Mouse (Mus musculus) MEL (cell line): ENCODE data around the gene 4930415O20Rik. TPM values are rescaled to one million over a fixed set of nuclear protein-coding genes. Genes with fewer than 3 reads are reported as not detected.

Experiments
- DNase-seq: peaks from one replicate; pipeline ENCODE4 v3.0.0; 2011; ENCODE audit warnings: low read depth, low spot score
- H3K27ac ChIP-seq: 2 replicates; pipeline ENCODE4 v1.5.1; 2012; ENCODE audit warnings: low read depth, mild to moderate bottlenecking, control low read depth, low read length, moderate library complexity; ENCODE audit not compliant: control insufficient read depth
- H3K27me3 ChIP-seq, 2 experiments: fragments of 150-350 bp in 1 of 2; sonication (generic) in 1 of 2; 2 replicates each; pipeline ENCODE4 v1.6.1; 2012; ENCODE audit warnings: low read length in 2 of 2, mild to moderate bottlenecking in 2 of 2, improper control_type of control experiment in 1 of 2, moderate library complexity in 1 of 2; ENCODE audit not compliant: insufficient read depth in 2 of 2, control insufficient read depth in 1 of 2
- H3K36me3 ChIP-seq, 2 experiments: 2 replicates each; pipeline ENCODE4 v1.6.1; 2012 to 2014; ENCODE audit warnings: low read length in 2 of 2, improper control_type of control experiment in 1 of 2, inconsistent platforms in 1 of 2, mild to moderate bottlenecking in 1 of 2; ENCODE audit not compliant: insufficient read depth in 2 of 2, control insufficient read depth in 1 of 2
- H3K4me1 ChIP-seq, 2 experiments: fragments of 150-350 bp in 1 of 2; sonication (generic) in 1 of 2; 2 replicates each; pipeline ENCODE4 v1.6.1; 2012; ENCODE audit warnings: low read length in 2 of 2, improper control_type of control experiment in 1 of 2, mild to moderate bottlenecking in 1 of 2; ENCODE audit not compliant: insufficient read depth in 2 of 2, control insufficient read depth in 1 of 2
- H3K4me3 ChIP-seq, 2 experiments: fragments of 150-350 bp in 1 of 2; sonication (generic) in 1 of 2; 2 replicates each; pipeline ENCODE4 v1.5.1; 2012; ENCODE audit warnings: low read depth in 2 of 2, low read length in 2 of 2, mild to moderate bottlenecking in 2 of 2, moderate library complexity in 2 of 2, control low read depth in 1 of 2, improper control_type of control experiment in 1 of 2; ENCODE audit not compliant: control insufficient read depth in 1 of 2, insufficient read depth in 1 of 2
- H3K79me2 ChIP-seq: 2 replicates; pipeline ENCODE4 v1.6.1; 2012; ENCODE audit warnings: mild to moderate bottlenecking, low read length, moderate library complexity; ENCODE audit not compliant: control insufficient read depth, poor library complexity, insufficient read depth
- H3K9ac ChIP-seq: 2 replicates; pipeline ENCODE4 v1.6.1; 2012; ENCODE audit warnings: low read depth, mild to moderate bottlenecking, control low read depth, low read length, moderate library complexity; ENCODE audit not compliant: control insufficient read depth, poor library complexity, severe bottlenecking
- H3K9me3 ChIP-seq: fragments of 150-350 bp; sonication (generic); replicated peaks from 2 replicates; pipeline ENCODE4 v1.6.1; 2012; ENCODE audit warnings: mild to moderate bottlenecking, low read length, improper control_type of control experiment, moderate library complexity; ENCODE audit not compliant: insufficient read depth
- BHLHE40 ChIP-seq: IDR thresholded peaks from 2 replicates; pipeline ENCODE4 v1.6.1; 2012; ENCODE audit warnings: low read depth, mild to moderate bottlenecking, inconsistent platforms, low read length, improper control_type of control experiment, borderline replicate concordance
- CHD2 ChIP-seq: IDR thresholded peaks from 2 replicates; pipeline ENCODE4 v1.6.1; 2011; ENCODE audit warnings: low read length, improper control_type of control experiment
- CTCF ChIP-seq, 3 experiments: IDR thresholded peaks in 2 of 3; conservative IDR thresholded peaks in 1 of 3; 2 replicates each; pipeline ENCODE4 v1.5.1; 2011 to 2012; ENCODE audit warnings: low read length in 3 of 3, low read depth in 2 of 3, mild to moderate bottlenecking in 2 of 3, improper control_type of control experiment in 1 of 3, inconsistent platforms in 1 of 3, mixed read lengths in 1 of 3, moderate library complexity in 1 of 3; ENCODE audit not compliant: control insufficient read depth in 1 of 3, insufficient read depth in 1 of 3, poor library complexity in 1 of 3, severe bottlenecking in 1 of 3
- E2F4 ChIP-seq: IDR thresholded peaks from 2 replicates; pipeline ENCODE4 v1.6.1; 2011; ENCODE audit warnings: low read depth, low read length, improper control_type of control experiment, borderline replicate concordance
- EP300 ChIP-seq, 2 experiments: IDR thresholded peaks; 2 replicates each; pipeline ENCODE4 v1.6.1; 2011; ENCODE audit warnings: improper control_type of control experiment in 2 of 2, low read length in 2 of 2, low read depth in 1 of 2, mild to moderate bottlenecking in 1 of 2
- ETS1 ChIP-seq: IDR thresholded peaks from 2 replicates; pipeline ENCODE4 v1.6.1; 2012; ENCODE audit warnings: low read depth, mild to moderate bottlenecking, inconsistent platforms, low read length, improper control_type of control experiment, moderate library complexity
- GABPA ChIP-seq: IDR thresholded peaks from 2 replicates; pipeline ENCODE4 v1.6.1; 2012; ENCODE audit warnings: low read depth, mild to moderate bottlenecking, inconsistent platforms, low read length, improper control_type of control experiment, moderate library complexity
- HCFC1 ChIP-seq: IDR thresholded peaks from 2 replicates; pipeline ENCODE4 v1.6.1; 2012; ENCODE audit warnings: low read depth, mild to moderate bottlenecking, inconsistent platforms, low read length, improper control_type of control experiment, moderate library complexity
- KAT2A ChIP-seq: conservative IDR thresholded peaks from 2 replicates; pipeline ENCODE4 v1.6.1; 2012; ENCODE audit warnings: low read depth, low read length, improper control_type of control experiment, inconsistent platforms
- MAFK ChIP-seq: IDR thresholded peaks from 2 replicates; pipeline ENCODE4 v1.6.1; 2011; ENCODE audit warnings: low read depth, mild to moderate bottlenecking, low read length, improper control_type of control experiment, borderline replicate concordance
- MAX ChIP-seq: IDR thresholded peaks from 2 replicates; pipeline ENCODE4 v1.6.1; 2011; ENCODE audit warnings: low read length, improper control_type of control experiment
- MAZ ChIP-seq: IDR thresholded peaks from 2 replicates; pipeline ENCODE4 v1.6.1; 2012; ENCODE audit warnings: low read depth, mild to moderate bottlenecking, inconsistent platforms, low read length, improper control_type of control experiment
- MEF2A ChIP-seq: IDR thresholded peaks from 2 replicates; pipeline ENCODE4 v1.6.1; 2014; ENCODE audit warnings: low read depth, mild to moderate bottlenecking, inconsistent platforms, low read length, improper control_type of control experiment; ENCODE audit not compliant: poor library complexity, insufficient replicate concordance, severe bottlenecking; ENCODE audit errors: extremely low read depth
- MXI1 ChIP-seq: IDR thresholded peaks from 2 replicates; pipeline ENCODE4 v1.6.1; 2011; ENCODE audit warnings: mild to moderate bottlenecking, low read depth, low read length, improper control_type of control experiment
- MYC ChIP-seq: IDR thresholded peaks from 2 replicates; pipeline ENCODE4 v1.6.1; 2011; ENCODE audit warnings: low read depth, mild to moderate bottlenecking, low read length, improper control_type of control experiment, moderate library complexity
- POLR2A ChIP-seq, 2 experiments: IDR thresholded peaks; 2 replicates each; pipeline ENCODE4 v1.6.1; 2011 to 2012; ENCODE audit warnings: low read length in 2 of 2, mild to moderate bottlenecking in 2 of 2, control low read depth in 1 of 2, improper control_type of control experiment in 1 of 2, low read depth in 1 of 2, moderate library complexity in 1 of 2; ENCODE audit not compliant: control insufficient read depth in 1 of 2, insufficient read depth in 1 of 2, poor library complexity in 1 of 2
- POLR2AphosphoS5 ChIP-seq: IDR thresholded peaks from 2 replicates; pipeline ENCODE4 v1.6.1; 2012; ENCODE audit warnings: low read depth, borderline replicate concordance, mild to moderate bottlenecking, inconsistent platforms, low read length, moderate library complexity, mixed read lengths
- RAD21 ChIP-seq: IDR thresholded peaks from 2 replicates; pipeline ENCODE4 v1.6.1; 2011; ENCODE audit warnings: mild to moderate bottlenecking, low read depth, low read length, improper control_type of control experiment
- RCOR1 ChIP-seq: IDR thresholded peaks from 2 replicates; pipeline ENCODE4 v1.6.1; 2012; ENCODE audit warnings: low read depth, mild to moderate bottlenecking, inconsistent platforms, low read length, improper control_type of control experiment
- SIN3A ChIP-seq: IDR thresholded peaks from 2 replicates; pipeline ENCODE4 v1.6.1; 2012; ENCODE audit warnings: low read length, improper control_type of control experiment, inconsistent platforms
- SMC3 ChIP-seq: IDR thresholded peaks from 2 replicates; pipeline ENCODE4 v1.6.1; 2011; ENCODE audit warnings: low read depth, low read length, improper control_type of control experiment
- TBP ChIP-seq: IDR thresholded peaks from 2 replicates; pipeline ENCODE4 v1.8.0; 2011; ENCODE audit warnings: low read depth, low read length, improper control_type of control experiment
- USF1 ChIP-seq: IDR thresholded peaks from 2 replicates; pipeline ENCODE4 v1.6.1; 2014; ENCODE audit warnings: low read depth, mild to moderate bottlenecking, inconsistent platforms, low read length, improper control_type of control experiment, moderate library complexity
- USF2 ChIP-seq, 2 experiments: IDR thresholded peaks; 2 replicates each; pipeline ENCODE4 v1.6.1; 2011 to 2012; ENCODE audit warnings: improper control_type of control experiment in 2 of 2, low read length in 2 of 2, borderline replicate concordance in 1 of 2, inconsistent platforms in 1 of 2, low read depth in 1 of 2, mild to moderate bottlenecking in 1 of 2; ENCODE audit not compliant: insufficient read depth in 1 of 2
- ZC3H11A ChIP-seq: IDR thresholded peaks from 2 replicates; pipeline ENCODE4 v1.6.1; 2012; ENCODE audit warnings: low read depth, mild to moderate bottlenecking, inconsistent platforms, low read length, improper control_type of control experiment
- ZNF384 ChIP-seq: IDR thresholded peaks from 2 replicates; pipeline ENCODE4 v1.6.1; 2012; ENCODE audit warnings: low read depth, mild to moderate bottlenecking, inconsistent platforms, low read length, improper control_type of control experiment
- polyA plus RNA-seq, 2 experiments: library from polyadenylated mRNA; stranded (reverse) in 1 of 2; unstranded in 1 of 2; fragments of >175 nt in 1 of 2; fragments of >200 nt in 1 of 2; gene quantifications; 2 replicates each; pipeline versions ENCODE4 v1.2.1 to v1.2.4; 2012; ENCODE audit warnings: low replicate concordance in 2 of 2, low read depth in 1 of 2; ENCODE audit not compliant: insufficient read length in 2 of 2, insufficient read depth in 1 of 2, missing spikeins in 1 of 2
- total RNA-seq: library from RNA; depleted of rRNA; stranded (reverse); fragments of 300-350 nt; gene quantifications from 2 replicates; pipeline ENCODE4 v1.2.3, GENCODE M21; 2012

4930415O20Rik gene
- total and polyA plus RNA-seq, 3 experiments, result 0.31 to 0.50 TPM; not detected in 1

DNA sequence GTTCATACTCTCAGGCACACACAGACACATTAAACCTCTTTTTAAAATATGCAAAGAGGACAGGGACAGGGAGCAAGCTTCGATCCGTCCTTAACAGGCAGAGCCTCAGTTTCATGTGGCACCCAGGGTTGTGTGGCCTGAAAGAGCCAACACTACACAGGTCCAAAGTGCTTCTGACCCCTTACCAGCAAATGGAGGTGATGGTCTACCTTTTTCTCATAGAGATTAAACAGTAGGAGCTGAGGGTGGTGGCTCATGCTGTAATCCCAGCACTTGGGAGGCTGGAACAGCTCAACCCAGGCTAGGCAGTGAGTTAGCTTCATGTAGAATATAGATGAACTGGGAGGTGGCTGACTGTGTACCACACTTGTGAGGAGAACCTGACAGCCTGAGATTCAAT lies 8.5 kb downstream of the 4930415O20Rik start:
- DNase-seq, result no peak
- Histone ChIP-seq H3K36me3 (no peaks in the 10 kb centered on the region), H3K4me1 (no peaks in the 10 kb centered on the region)
- TF ChIP-seq ZNF384 (peak; percentile 45; the same call in 1 of the 2 replicates), POLR2A (IDR thresholded peaks at IDR 0.05; ENCODE audit: control insufficient read depth in 1 of 2, insufficient read depth in 1 of 2, low read depth in 1 of 2, low read length in 2 of 2, poor library complexity in 1 of 2) (no peak), CHD2 (no peak), CTCF (IDR thresholded peaks at IDR 0.05 in 2 of 3, conservative IDR thresholded peaks at IDR 0.05 in 1 of 3; ENCODE audit: control insufficient read depth in 1 of 3, insufficient read depth in 1 of 3, low read depth in 2 of 3, low read length in 3 of 3, poor library complexity in 1 of 3, severe bottlenecking in 1 of 3) (peak in 1 of 3 experiments; percentile 11; a peak in 1 of 6 replicates)
- TF ChIP-seq, all 39 proteins: peak for 2
- Histone ChIP-seq H3K9ac (no peak overlapping the region), H3K79me2 (no peaks in the 10 kb centered on the region), H3K27me3 (no peaks in the 10 kb centered on the region), H3K9me3 (no peaks in the 10 kb centered on the region), H3K4me3 (no peak overlapping the region), H3K27ac (no peak overlapping the region)

- DNase-seq, result peak; percentile 96
- peaks cover 0 to 2% of the 10 kb centered on the region in 2 experiments; a peak in 1 of 4 replicates for H3K36me3 ChIP-seq
- no peaks in the 10 kb centered on the region for H3K27me3 ChIP-seq
Observed at GRCm38 (mm10) chr15:98579795-98580464, 9.1 kb downstream of the 4930415O20Rik start.

GRCm38 (mm10) chr15:98582410-98582809 lies 11.6 kb downstream of the 4930415O20Rik start:
- H3K27me3 ChIP-seq, result no peaks in the 10 kb centered on the region

More at GRCm38 (mm10) chr15:98579795-98580464, 9.1 kb downstream of the 4930415O20Rik start:
- peaks cover 0 to 2% of the 10 kb centered on the region in 2 experiments; a peak in 2 of 4 replicates for H3K4me1 ChIP-seq
- H3K27ac ChIP-seq, result no peak overlapping the region
- no peak overlapping the region for H3K4me3 ChIP-seq
- TF ChIP-seq CTCF (IDR thresholded peaks at IDR 0.05 in 2 of 3, conservative IDR thresholded peaks at IDR 0.05 in 1 of 3; ENCODE audit: control insufficient read depth in 1 of 3, insufficient read depth in 1 of 3, low read depth in 2 of 3, low read length in 3 of 3, poor library complexity in 1 of 3, severe bottlenecking in 1 of 3), result peak in 2 of 3 experiments; percentile 93 to 96
- no peak for TF ChIP-seq BHLHE40
- TF ChIP-seq RAD21, result peak; percentile 100
- peak; percentile 55; the same call in 1 of the 2 replicates for TF ChIP-seq MXI1
- TF ChIP-seq RCOR1, result no peak
- no peak; the same call in 1 of the 2 replicates for TF ChIP-seq MAX
- peak; percentile 75 for TF ChIP-seq TBP
- no peak for TF ChIP-seq ETS1
- no peak for TF ChIP-seq USF2 (IDR thresholded peaks at IDR 0.05; ENCODE audit: borderline replicate concordance in 1 of 2, insufficient read depth in 1 of 2, low read depth in 1 of 2, low read length in 2 of 2)
- no peak for TF ChIP-seq KAT2A
- TF ChIP-seq HCFC1, result 0 out of 2 replicates have a peak, but pooled peaks have one; percentile 29
- peak; percentile 85 for TF ChIP-seq MYC
- peak; percentile 100 for TF ChIP-seq ZC3H11A
- peak; percentile 100 for TF ChIP-seq SMC3
- no peak for TF ChIP-seq POLR2AphosphoS5
- TF ChIP-seq SIN3A, result peak; percentile 83
- no peak for TF ChIP-seq MAZ
- H3K9ac ChIP-seq, result no peak overlapping the region
- H3K79me2 ChIP-seq, result no peaks in the 10 kb centered on the region
- no peaks in the 10 kb centered on the region for H3K9me3 ChIP-seq

More at GRCm38 (mm10) chr15:98582410-98582809, 11.6 kb downstream of the 4930415O20Rik start:
- Histone ChIP-seq H3K9ac (no peak overlapping the region), H3K9me3 (no peaks in the 10 kb centered on the region), H3K27ac (no peak overlapping the region), H3K4me1 (peaks cover 10 to 18% of the 10 kb centered on the region in 2 experiments), H3K79me2 (no peaks in the 10 kb centered on the region), H3K36me3 (peaks cover 0 to 12% of the 10 kb centered on the region in 2 experiments; a peak in 2 of 4 replicates), H3K4me3 (no peak overlapping the region)
- no peak for TF ChIP-seq MEF2A
- TF ChIP-seq EP300 (IDR thresholded peaks at IDR 0.05; ENCODE audit: low read depth in 1 of 2, low read length in 2 of 2), result no peak
- TF ChIP-seq MAX, result no peak
- no peak for TF ChIP-seq KAT2A
- no peak for TF ChIP-seq ETS1
- TF ChIP-seq MAZ, result no peak
- TF ChIP-seq E2F4, result no peak
- no peak for TF ChIP-seq RCOR1
- no peak for TF ChIP-seq USF1
- no peak for TF ChIP-seq MAFK
- TF ChIP-seq GABPA, result no peak
- TF ChIP-seq HCFC1, result no peak
- no peak for TF ChIP-seq ZNF384
- DNase-seq, result no peak
